Mouse (Mus musculus) small intestine, adult 2 months (tissue): ENCODE results near the gene Abl1. TPM values are rescaled to one million over a fixed set of nuclear protein-coding genes. Genes with fewer than 3 reads are reported as not detected.

Source experiments
- H3K27ac ChIP-seq: fragments of 200-500 bp; 2 replicates; pipeline ENCODE4 v1.5.1; 2012; ENCODE audit warnings: low read depth, low read length, control low read depth, inconsistent platforms; ENCODE audit not compliant: insufficient read depth
- H3K27me3 ChIP-seq: fragments of 200-500 bp; 2 replicates; pipeline ENCODE4 v1.6.1; 2012; ENCODE audit warnings: mild to moderate bottlenecking, moderate library complexity, low read length, inconsistent platforms; ENCODE audit not compliant: control insufficient read depth, insufficient read depth
- H3K36me3 ChIP-seq: fragments of 200-500 bp; 2 replicates; pipeline ENCODE4 v1.6.1; 2012; ENCODE audit warnings: mild to moderate bottlenecking, low read length, control low read depth, inconsistent platforms; ENCODE audit not compliant: control insufficient read depth, insufficient read depth
- H3K4me1 ChIP-seq: fragments of 200-500 bp; 2 replicates; pipeline ENCODE4 v1.6.1; 2012; ENCODE audit warnings: low read length, inconsistent platforms, mixed read lengths; ENCODE audit not compliant: control insufficient read depth, insufficient read depth, insufficient read length
- H3K4me3 ChIP-seq: fragments of 200-500 bp; 2 replicates; pipeline ENCODE4 v1.5.1; 2012; ENCODE audit warnings: low read depth, mild to moderate bottlenecking, control low read depth, inconsistent platforms, low read length, moderate library complexity
- CTCF ChIP-seq: fragments of 200-500 bp; IDR thresholded peaks from 2 replicates; pipeline ENCODE4 v1.5.1; 2012; ENCODE audit warnings: low read depth, mild to moderate bottlenecking, control low read depth, inconsistent platforms, low read length, moderate library complexity, mixed read lengths; ENCODE audit not compliant: insufficient replicate concordance, insufficient read length; ENCODE audit errors: extremely low read depth
- POLR2A ChIP-seq: fragments of 200-500 bp; IDR thresholded peaks from 2 replicates; pipeline ENCODE4 v1.6.1; 2012; ENCODE audit warnings: low read depth, mild to moderate bottlenecking, control low read depth, inconsistent platforms, low read length, moderate library complexity
- WGBS: fragments of 180-500 bp; shearing (Covaris S2); methylation state at CpG from one replicate; pipeline ENCODE4 v1.1.7; 2018; 5-methylcytosine and 5-hydroxymethylcytosine counted together
- polyA plus RNA-seq: library from polyadenylated mRNA; depleted of rRNA; stranded (reverse); fragments of >200 nt; gene quantifications from 2 replicates; pipeline ENCODE4 v1.2.3, GENCODE M21; 2012

Gene Abl1
- polyA plus RNA-seq, 1 experiment, result 55.5 TPM

GRCm38 (mm10) chr2:31749046-31749709, 61.0 kb downstream of the Abl1 start:
- Histone ChIP-seq H3K4me3 (no peak overlapping the region), H3K27ac (peak overlapping the region; percentile 66), H3K36me3 (no peaks in the 10 kb centered on the region), H3K4me1 (peaks cover 25% of the 10 kb centered on the region), H3K27me3 (no peaks in the 10 kb centered on the region)
- no peak for TF ChIP-seq CTCF
- TF ChIP-seq POLR2A, result peak; percentile 24; the same call in 1 of the 2 replicates
- WGBS, result 30% methylated on average over 10 of the region's 10 CpGs

- TF ChIP-seq CTCF, result no peak
- WGBS, result 77% methylated on average over 5 of the region's 5 CpGs
- H3K36me3 ChIP-seq, result no peaks in the 10 kb centered on the region
- no peak overlapping the region for H3K27ac ChIP-seq
- H3K4me3 ChIP-seq, result no peak overlapping the region
- H3K4me1 ChIP-seq, result peaks cover 23% of the 10 kb centered on the region
- H3K27me3 ChIP-seq, result no peaks in the 10 kb centered on the region
Measured at GRCm38 (mm10) chr2:31750133-31750532, 62.0 kb downstream of the Abl1 start.

GRCm38 (mm10) chr2:31757472-31757871, 69.3 kb downstream of the Abl1 start:
- no peaks in the 10 kb centered on the region for H3K36me3 ChIP-seq
- TF ChIP-seq CTCF (no peak), POLR2A (no peak)
- H3K27me3 ChIP-seq, result no peaks in the 10 kb centered on the region
- H3K4me1 ChIP-seq, result peaks cover 10% of the 10 kb centered on the region; the same call in 1 of the 2 replicates
- no peak overlapping the region for H3K4me3 ChIP-seq
- H3K27ac ChIP-seq, result no peak overlapping the region

- H3K27ac ChIP-seq, result no peak overlapping the region; the same call in 1 of the 2 replicates
- H3K27me3 ChIP-seq, result no peaks in the 10 kb centered on the region
- 65% methylated on average over 5 of the region's 5 CpGs for WGBS
- no peak for TF ChIP-seq POLR2A
- TF ChIP-seq CTCF, result no peak
- H3K4me1 ChIP-seq, result peaks cover 13% of the 10 kb centered on the region; the same call in 1 of the 2 replicates
- H3K4me3 ChIP-seq, result no peak overlapping the region
- H3K36me3 ChIP-seq, result no peaks in the 10 kb centered on the region
Measured at GRCm38 (mm10) chr2:31758966-31759365, 70.8 kb downstream of the Abl1 start.

GRCm38 (mm10) chr2:31759751-31760460, 71.7 kb downstream of the Abl1 start:
- Histone ChIP-seq H3K36me3 (no peaks in the 10 kb centered on the region), H3K27ac (peak overlapping the region; percentile 72), H3K4me3 (peak overlapping the region; percentile 77), H3K27me3 (no peaks in the 10 kb centered on the region), H3K4me1 (peaks cover 13% of the 10 kb centered on the region; the same call in 1 of the 2 replicates)
- WGBS, result 1% methylated on average over 42 of the region's 42 CpGs
- no peak; the same call in 1 of the 2 replicates for TF ChIP-seq POLR2A
- no peak for TF ChIP-seq CTCF

GRCm38 (mm10) chr2:31760486-31760885, 72.3 kb downstream of the Abl1 start:
- H3K36me3 ChIP-seq, result no peaks in the 10 kb centered on the region
- no peak for TF ChIP-seq CTCF
- H3K4me3 ChIP-seq, result peak overlapping the region; percentile 77
- H3K4me1 ChIP-seq, result peaks cover 13% of the 10 kb centered on the region; the same call in 1 of the 2 replicates
- no peaks in the 10 kb centered on the region for H3K27me3 ChIP-seq
- peak overlapping the region; percentile 72 for H3K27ac ChIP-seq
- 0% methylated on average over 1 of the region's 1 CpGs for WGBS

GRCm38 (mm10) chr2:31761115-31761531, 72.9 kb downstream of the Abl1 start:
- Histone ChIP-seq H3K4me3 (peak overlapping the region; percentile 77), H3K4me1 (peaks cover 16% of the 10 kb centered on the region; the same call in 1 of the 2 replicates), H3K36me3 (no peaks in the 10 kb centered on the region), H3K27ac (peak overlapping the region; percentile 38), H3K27me3 (no peaks in the 10 kb centered on the region)
- 6% methylated on average over 7 of the region's 7 CpGs for WGBS
- TF ChIP-seq POLR2A, result no peak
- no peak for TF ChIP-seq CTCF
